Mouse (Mus musculus): ENCODE measurements at regions not wholly inside any gene's neighbourhood (a gene's known extent, or its start where the extent isn't known, plus 50 kb on each side); places are given as distances from the start of the nearest gene placed in this dataset.
"Not testable (repeated sequence)": the region's sequence is repeated elsewhere in the genome, so short reads cannot be mapped to it uniquely, and the experiment has no call there.

DNA sequence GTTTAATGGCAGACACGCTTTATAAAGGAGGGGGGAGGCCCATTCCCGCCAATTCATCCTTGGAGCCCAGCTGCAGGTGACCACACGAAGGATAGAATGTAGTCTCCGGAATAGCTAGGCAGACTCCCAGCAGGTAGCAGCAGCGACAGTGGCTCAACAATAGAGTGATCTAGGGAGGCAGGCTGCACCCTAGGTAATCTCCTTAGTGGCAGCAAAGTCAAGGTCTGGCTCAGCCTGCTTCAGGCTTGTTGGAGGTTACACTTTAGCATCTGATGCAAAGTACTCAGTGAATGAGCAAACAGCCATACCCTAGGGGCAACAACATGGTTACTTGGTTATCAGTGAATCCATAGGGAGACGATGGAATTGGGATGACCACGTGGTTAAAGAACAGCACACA lies 131.7 kb upstream of the Ttc29 start:
- not testable (repeated sequence) for TF ChIP-seq EP300, CTCF (IDR thresholded peaks at IDR 0.05)

Measured in lung, postnatal 0 days (tissue).